Mouse (Mus musculus): Measurements from ENCODE around the gene Abhd11.

The Abhd11 gene

DNA sequence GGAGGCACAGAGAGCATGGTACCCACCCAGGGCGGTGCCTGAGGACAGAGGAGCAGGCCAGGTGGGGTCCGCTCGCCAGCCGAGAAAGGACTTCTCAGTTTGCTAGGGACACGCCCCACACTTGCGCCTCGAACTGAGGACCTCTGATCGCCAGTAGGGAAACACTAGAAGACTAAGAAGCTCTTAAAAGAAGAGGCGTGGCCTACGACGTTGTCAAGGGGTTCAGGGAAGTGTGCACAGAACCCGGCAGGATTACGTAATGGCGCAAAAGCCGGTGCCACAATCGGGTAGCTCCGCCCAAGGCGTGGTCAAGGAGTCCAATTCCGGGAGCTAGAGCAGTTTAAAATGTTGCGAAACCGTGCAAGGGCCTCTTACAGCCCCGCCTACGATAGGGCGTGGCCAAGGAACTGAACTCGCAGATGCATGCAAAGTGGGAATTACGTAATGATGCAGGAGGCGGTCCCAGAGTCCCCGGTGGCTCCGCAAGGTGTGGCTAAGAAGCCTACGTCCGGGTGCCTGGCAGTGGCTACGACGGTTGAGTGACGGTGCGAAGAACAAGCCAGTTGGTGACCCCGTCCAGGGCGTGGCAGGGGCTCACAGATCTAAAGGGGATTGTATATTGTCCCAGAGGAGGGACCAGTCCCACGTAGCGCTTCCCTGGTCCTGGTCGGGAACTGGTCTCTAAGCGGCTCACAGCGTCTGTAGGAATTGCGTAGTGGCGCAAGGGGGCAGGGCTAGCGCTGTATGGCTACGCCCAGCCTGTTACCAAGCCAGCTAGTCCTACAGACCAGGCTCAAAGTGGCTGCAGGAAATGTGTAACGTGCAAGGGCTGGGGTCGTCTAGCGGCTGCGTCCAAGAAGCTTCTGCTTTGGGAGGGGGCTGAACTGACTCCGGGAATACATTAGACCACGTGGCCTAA lies at the start of gene Abhd11:
Gene Abhd11 (plus strand): TSS at position 482 of the 919 bp plus-strand sequence.
- WGBS = under 1% methylated on average over 52 of the region's 52 CpGs

- WGBS = 51% methylated on average over 2 of the region's 2 CpGs
Measured at GRCm38 (mm10) chr5:134960430-134960829, 48.5 kb upstream of the Abhd11 start.

DNA sequence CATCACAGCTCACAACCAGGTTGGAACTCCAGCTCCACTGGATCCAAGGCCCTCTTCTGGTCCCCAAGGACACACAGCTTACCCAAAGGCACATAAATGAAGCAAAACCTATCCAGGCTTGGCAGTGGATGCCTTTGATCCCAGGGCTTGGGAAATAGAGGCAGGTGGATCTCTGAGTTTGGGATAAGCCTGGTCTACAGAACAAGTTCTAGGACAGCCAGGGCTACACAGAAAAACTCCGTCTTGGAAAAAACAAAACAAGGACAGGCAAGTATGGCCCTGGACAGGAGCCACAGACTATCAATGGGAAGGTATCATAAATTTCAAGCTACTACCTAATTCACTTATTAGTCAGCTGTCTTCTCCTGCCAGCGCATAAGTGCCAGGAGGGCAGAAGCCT lies 47.4 kb upstream of the Abhd11 start:
- 97% methylated on average over 2 of the region's 2 CpGs for WGBS

DNA sequence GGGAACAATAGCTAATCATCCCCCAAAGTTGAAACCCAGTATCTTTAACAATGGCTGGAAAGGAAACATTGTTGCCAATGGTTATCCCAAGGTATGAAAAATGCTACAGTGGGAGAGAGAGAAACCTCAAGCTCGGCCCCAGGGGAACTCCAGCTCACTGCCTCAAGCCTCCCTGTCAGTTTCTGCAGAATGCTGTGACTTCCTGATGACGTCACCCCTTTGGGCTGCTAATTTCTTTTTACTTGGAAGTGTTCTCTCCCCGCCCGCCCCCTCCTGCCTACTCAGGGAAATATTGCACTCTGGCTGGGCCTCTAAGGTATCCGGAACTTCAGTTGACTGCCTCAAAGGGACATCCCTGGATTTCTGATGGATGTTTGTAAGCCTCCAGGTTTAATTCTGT lies 45.4 kb upstream of the Abhd11 start:
- WGBS = 39% methylated on average over 5 of the region's 5 CpGs

DNA sequence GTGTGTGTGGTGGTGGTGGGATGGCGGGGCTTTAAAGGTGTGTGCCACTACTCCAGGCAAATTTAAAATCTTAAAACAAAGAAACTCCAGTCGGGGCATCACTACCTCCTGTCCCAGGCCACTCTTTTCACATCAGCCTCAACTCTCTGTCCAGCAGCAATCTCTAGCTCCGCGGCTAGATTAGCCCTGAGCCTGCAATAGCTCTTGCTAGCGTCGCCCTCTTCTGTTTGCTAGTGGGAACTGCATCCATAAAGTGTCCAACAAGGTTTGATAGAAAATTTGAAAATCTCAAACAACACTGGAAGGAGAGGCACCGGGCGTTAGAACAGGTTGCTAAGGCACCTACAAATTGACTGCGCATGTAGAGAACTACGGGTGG lies 43.5 kb upstream of the Abhd11 start:
- WGBS = 8% methylated on average over 10 of the region's 10 CpGs

GRCm38 (mm10) chr5:134965852-134966821 lies 42.8 kb upstream of the Abhd11 start:
- 9% methylated on average over 33 of the region's 33 CpGs for WGBS

GRCm38 (mm10) chr5:134967164-134967944 lies 41.6 kb upstream of the Abhd11 start:
- 84% methylated on average over 20 of the region's 20 CpGs for WGBS

- 86% methylated on average over 8 of the region's 8 CpGs for WGBS
Measured at GRCm38 (mm10) chr5:134970671-134971070, 38.3 kb upstream of the Abhd11 start.

DNA sequence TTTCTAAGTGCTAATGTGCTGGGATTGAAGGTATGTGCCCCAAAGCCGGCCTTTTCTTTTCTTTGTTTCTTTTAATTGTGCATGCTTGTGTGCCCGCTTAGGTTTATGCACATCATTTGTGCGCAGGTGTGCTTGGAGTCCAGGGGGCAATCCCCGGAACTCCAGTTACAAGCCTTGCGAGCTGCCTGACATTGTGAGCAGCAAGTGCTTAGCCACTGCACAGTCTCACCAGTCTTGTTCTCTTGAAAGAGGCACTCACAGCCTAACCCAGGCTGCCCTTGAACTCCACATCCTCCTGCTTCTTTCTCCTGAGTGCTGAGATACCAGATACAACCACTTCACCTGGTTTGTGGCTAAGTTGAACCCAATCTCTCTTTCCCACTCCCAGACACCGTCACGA lies 35.4 kb upstream of the Abhd11 start:
- WGBS = 93% methylated on average over 7 of the region's 7 CpGs

DNA sequence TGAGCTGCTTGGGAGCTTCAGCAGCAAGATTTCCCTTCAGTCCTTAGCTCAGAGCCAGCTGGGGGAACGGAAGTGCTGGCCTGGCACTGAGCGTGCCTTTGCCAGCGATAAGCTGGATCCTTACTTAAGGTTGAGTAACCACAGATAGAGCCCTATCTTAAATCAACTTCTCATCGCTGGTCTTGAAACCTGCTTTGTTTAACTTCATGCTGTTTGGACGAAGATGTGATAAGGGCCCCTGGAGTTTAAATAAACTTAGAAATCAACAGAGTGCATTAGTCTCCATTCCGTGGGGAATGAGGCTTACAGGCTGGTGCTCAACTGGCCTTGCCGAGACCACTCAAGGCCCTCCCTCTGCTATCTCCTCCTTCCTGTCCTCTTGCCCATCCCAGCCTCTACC lies 34.7 kb upstream of the Abhd11 start:
- WGBS = 68% methylated on average over 7 of the region's 7 CpGs

- 73% methylated on average over 2 of the region's 2 CpGs for WGBS
Measured at GRCm38 (mm10) chr5:134974921-134975320, 34.0 kb upstream of the Abhd11 start.

GRCm38 (mm10) chr5:134976164-134976563 lies 32.8 kb upstream of the Abhd11 start:
- 90% methylated on average over 2 of the region's 2 CpGs for WGBS

DNA sequence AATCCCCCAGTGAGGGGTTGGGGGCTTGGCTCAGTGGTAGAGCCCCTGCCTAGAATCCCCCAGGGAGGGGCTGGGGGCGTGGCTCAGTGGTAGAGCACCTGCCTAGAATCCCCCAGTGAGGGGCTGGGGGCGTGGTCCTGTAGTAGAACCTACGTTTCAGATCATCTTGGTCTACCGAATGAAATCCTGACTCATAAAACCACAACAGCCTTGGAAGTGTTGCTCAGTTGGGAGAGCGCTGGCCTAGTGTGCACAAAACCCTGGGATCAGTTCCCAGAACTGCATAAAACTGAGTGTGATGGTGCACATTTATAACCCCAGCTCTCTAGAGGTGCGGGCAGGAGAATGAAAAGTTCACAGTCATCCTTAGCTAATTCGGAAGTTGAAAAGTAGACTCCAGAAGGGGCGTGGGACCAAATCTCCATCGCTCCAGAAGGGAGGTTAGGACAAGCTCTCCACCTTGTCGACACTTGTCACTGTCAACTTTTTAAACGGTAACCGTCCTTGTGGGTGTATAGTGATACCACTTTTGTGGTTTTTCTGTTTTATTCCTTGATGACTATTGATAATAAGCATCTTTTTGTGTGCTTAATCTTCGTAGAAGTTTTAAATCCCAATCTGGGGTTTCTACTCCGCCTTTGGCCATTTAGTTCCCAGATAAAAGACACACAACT lies 32.2 kb upstream of the Abhd11 start:
- 82% methylated on average over 14 of the region's 14 CpGs for WGBS

DNA sequence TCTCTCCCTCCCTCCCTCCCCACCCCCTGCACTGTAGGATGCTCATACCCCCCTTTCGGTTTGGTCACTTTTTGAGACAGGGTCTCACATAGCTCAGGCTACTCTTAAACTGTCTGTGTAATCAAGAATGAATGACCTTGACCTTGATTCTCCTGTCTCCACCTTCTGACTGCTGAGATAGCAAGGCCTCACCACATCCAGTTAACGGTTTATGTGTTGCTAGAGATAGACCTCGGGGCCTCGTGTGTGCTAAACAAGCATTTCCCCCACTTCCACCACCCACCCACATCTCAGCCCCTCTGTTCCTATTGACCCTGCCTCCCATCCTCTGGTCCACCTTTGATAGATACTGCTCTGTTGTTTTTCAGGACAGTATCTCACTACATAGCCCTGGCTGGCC lies 31.1 kb upstream of the Abhd11 start:
- WGBS = 88% methylated on average over 4 of the region's 4 CpGs

DNA sequence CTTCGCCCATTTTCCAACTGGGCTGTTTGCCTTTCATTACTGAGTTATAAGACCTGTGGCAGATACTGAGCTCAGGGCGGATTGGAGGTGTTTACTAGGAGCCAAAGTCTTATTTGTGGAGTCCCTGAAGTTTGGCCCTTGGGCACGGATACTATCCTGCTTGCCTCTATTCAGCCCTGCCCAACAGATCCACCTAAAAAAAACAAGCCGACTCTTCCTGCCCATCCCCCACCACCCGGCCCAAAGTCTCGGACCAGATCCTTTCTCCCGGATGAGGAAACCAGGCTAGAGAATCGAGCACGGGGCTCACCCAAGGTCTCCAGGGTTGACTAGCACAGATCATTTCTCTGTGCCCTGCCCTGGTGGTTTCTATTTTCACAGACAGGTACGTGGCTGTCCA lies 27.8 kb upstream of the Abhd11 start:
- 73% methylated on average over 10 of the region's 10 CpGs for WGBS

DNA sequence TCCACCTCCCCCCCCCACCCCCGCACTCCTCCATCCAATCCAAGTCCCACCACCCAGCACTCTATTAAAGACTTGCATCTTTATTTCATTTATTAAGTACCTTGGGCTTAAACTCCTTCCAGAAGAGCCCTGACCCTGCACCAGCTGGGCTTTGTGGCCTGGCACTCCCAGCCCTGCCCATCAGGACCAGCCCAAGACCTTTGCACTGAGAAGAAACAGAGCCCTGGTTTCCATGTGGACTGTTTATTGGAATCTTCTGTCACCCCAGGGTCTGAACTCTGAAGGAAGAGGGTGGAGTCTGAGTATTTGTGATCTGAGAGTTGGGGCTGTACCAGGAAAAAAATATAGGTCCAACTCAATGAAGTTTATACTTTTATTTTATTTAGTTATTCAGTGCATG lies 25.8 kb upstream of the Abhd11 start:
- WGBS = 91% methylated on average over 1 of the region's 1 CpGs

DNA sequence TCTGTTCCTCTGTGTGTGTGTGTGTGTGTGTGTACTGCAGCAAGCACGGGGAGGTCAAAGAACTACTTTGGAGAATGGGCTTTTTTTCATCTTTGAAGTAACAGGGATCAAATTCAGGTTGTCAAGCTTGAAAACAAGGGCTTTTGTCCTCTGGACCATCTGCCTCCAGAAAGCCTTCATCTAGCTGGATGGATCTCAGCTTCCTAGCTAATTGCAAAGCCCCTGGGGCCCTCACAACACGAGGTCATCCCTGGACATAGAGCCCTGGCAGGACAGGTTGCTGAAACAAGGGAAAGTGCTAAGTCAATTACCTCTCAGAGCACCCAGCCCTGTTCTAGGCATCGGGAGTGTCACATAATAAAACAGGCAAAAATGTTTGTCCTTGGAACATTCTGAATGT lies 25.2 kb upstream of the Abhd11 start:
- WGBS = 50% methylated on average over 3 of the region's 3 CpGs

- 1% methylated on average over 25 of the region's 25 CpGs for WGBS
Measured at GRCm38 (mm10) chr5:134985633-134986297, 23.2 kb upstream of the Abhd11 start, which contains the start of gene Cldn3. Gene Cldn3, plus strand, starts transcription at chr5:134986214.

GRCm38 (mm10) chr5:134986298-134987268 lies 22.4 kb upstream of the Abhd11 start:
- 5% methylated on average over 79 of the region's 79 CpGs for WGBS
